Mouse (Mus musculus) hindbrain, embryonic 16.5 days (tissue): ENCODE data around the gene Olfr455. TPM values are rescaled to one million over a fixed set of nuclear protein-coding genes. Genes with fewer than 3 reads are reported as not detected.
A peak's percentile ranks its signal among the peaks of the same experiment; 100 is the strongest.

Experiments
- ATAC-seq: fragments of 200-750 bp; cut with Nextera tagmentation; 2 replicates; pipeline ENCODE4 v1.8.0; 2017; ENCODE audit warnings: moderate TSS enrichment, moderate library complexity
- H3K27ac ChIP-seq: fragments of 300-500 bp; sonication (generic); 2 replicates; pipeline ENCODE4 v1.5.1; 2014; ENCODE audit warnings: low read depth, mild to moderate bottlenecking, control low read depth, low read length, moderate library complexity
- H3K27me3 ChIP-seq: fragments of 300-500 bp; sonication (generic); replicated peaks from 2 replicates; pipeline ENCODE4 v1.6.1; 2014; ENCODE audit warnings: low read length; ENCODE audit not compliant: control insufficient read depth, insufficient read depth
- H3K36me3 ChIP-seq: fragments of 300-500 bp; sonication (generic); 2 replicates; pipeline ENCODE4 v1.6.1; 2014; ENCODE audit warnings: mild to moderate bottlenecking, low read length, moderate library complexity, mixed read lengths; ENCODE audit not compliant: control insufficient read depth, insufficient read depth
- H3K4me1 ChIP-seq: fragments of 300-500 bp; sonication (generic); 2 replicates; pipeline ENCODE4 v1.6.1; 2014; ENCODE audit warnings: low read depth, low read length; ENCODE audit not compliant: control insufficient read depth, insufficient read depth
- H3K4me2 ChIP-seq: fragments of 300-500 bp; sonication (generic); 2 replicates; pipeline ENCODE4 v1.6.1; 2014; ENCODE audit warnings: mild to moderate bottlenecking, low read length, control low read depth, moderate library complexity
- H3K4me3 ChIP-seq: fragments of 300-500 bp; sonication (generic); 2 replicates; pipeline ENCODE4 v1.5.1; 2014; ENCODE audit warnings: mild to moderate bottlenecking, low read length, control low read depth, moderate library complexity
- H3K9ac ChIP-seq: fragments of 300-500 bp; sonication (generic); 2 replicates; pipeline ENCODE4 v1.6.1; 2014; ENCODE audit warnings: low read depth, mild to moderate bottlenecking, control low read depth, low read length, moderate library complexity
- H3K9me3 ChIP-seq: fragments of 300-500 bp; sonication (generic); 2 replicates; pipeline ENCODE4 v1.6.1; 2014; ENCODE audit warnings: mild to moderate bottlenecking, low read length, moderate library complexity; ENCODE audit not compliant: control insufficient read depth
- WGBS: fragments of 180-500 bp; shearing (Covaris S2); extraction: QIAGEN DNeasy Blood & Tissue Kit; methylation state at CpG from one replicate; pipeline ENCODE4 v1.1.7; 2014; 5-methylcytosine and 5-hydroxymethylcytosine counted together
- polyA plus RNA-seq: library from polyadenylated mRNA; unstranded; fragments of >200 nt; fragmentation: Nextera tagmentation; extraction: Ambion mirVana; gene quantifications from 2 replicates; pipeline ENCODE4 v1.2.1, GENCODE M21; 2015

The Olfr455 gene
- polyA plus RNA-seq, result not detected in 2 replicates

DNA sequence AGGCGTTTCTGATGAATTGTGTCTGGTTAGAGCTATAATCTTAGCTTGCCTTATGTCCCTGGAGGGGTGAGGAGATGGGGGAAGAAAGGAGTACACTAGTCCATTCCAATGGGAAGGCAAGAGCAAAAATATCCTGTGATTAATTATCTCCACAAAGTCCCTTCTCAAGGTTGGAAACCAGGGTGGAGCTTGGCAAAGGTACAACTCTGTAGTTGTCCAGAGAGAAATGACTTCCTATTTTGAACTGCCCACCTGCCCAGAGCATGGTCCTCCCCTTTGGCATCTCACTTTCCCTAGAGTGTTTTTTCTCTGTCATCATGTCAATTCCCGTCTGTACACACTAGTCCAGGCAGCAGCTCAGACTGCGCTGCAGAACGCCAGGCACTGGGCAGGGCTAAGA lies at the start of gene Olfr455:
Olfr455 (minus strand) TSS at position 127 of the 400 bp plus-strand sequence.
- no peaks in the 10 kb centered on the region for H3K4me1 ChIP-seq
- 83% methylated on average over 4 of the region's 4 CpGs for WGBS

DNA sequence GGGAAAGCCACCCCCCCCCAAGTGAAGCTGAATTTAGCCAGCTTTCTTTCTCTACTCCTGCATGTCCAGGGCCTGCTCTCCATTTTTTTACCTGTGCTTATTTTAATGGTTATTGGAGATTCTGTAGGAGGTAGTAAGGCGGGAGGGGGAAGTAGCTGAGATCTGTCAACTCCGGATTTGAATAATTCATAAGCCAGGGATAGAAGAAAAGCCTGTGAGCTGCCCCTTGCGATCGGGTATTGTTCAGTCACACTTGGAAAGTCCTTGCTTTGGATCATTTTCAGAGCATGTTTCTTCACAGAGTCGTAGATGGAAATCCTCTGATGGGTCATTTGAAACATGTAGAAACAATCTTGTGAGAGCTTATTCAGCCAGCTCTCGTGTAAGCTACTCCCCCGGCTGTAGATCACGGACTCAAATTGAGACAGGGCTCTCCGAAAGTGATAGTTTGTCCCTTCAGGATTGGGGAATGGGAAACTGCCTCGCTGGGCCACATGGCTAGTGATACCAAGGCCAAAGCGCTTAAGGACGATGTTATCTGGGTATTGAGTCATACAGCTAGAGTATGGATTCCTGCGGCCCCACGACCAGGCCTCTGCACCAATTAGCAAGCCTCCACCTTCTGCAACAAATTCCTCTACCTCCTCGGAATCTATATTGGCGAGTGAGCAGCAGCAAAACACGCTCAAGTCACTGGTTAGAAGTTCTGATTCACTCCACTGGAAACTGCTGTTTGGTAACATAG lies 45.9 kb upstream of the Olfr455 start:
- Histone ChIP-seq H3K4me2 (no peak overlapping the region), H3K4me3 (no peak overlapping the region), H3K27me3 (no peaks in the 10 kb centered on the region), H3K4me1 (no peaks in the 10 kb centered on the region), H3K36me3 (no peaks in the 10 kb centered on the region), H3K9ac (no peak overlapping the region), H3K27ac (no peak overlapping the region), H3K9me3 (no peaks in the 10 kb centered on the region)
- ATAC-seq, result no peak
- 59% methylated on average over 17 of the region's 17 CpGs for WGBS

More for the DNA sequence above, at the start of gene Olfr455:
- H3K9ac ChIP-seq, result no peak within 1 kb of the TSS
- no peak for ATAC-seq
- H3K4me2 ChIP-seq, result no peak within 1 kb of the TSS
- no peaks in the 10 kb centered on the region for H3K27me3 ChIP-seq
- no peak within 1 kb of the TSS for H3K27ac ChIP-seq
- no peaks in the 10 kb centered on the region for H3K36me3 ChIP-seq
- no peaks in the 10 kb centered on the region for H3K9me3 ChIP-seq
- H3K4me3 ChIP-seq, result no peak within 1 kb of the TSS

DNA sequence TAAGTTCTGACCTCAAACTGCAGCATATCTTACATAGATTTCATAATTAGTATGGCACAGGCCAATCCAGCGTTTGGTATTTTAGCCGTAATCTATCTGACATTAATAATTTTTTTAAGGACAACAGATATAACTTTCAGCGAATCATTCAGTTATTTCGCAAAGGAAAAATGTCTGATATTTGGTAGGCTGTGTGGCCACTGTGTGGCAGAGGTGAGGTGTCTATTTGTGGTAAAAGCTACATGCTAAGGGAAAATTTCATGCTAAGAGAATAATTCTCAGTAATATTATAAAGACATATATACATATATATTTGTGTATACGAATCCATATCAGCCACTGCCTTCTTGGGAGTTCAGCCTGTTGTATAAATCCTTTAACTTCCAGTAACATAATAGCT lies 39.2 kb upstream of the Olfr455 start:
- WGBS, result 90% methylated on average over 5 of the region's 5 CpGs

DNA sequence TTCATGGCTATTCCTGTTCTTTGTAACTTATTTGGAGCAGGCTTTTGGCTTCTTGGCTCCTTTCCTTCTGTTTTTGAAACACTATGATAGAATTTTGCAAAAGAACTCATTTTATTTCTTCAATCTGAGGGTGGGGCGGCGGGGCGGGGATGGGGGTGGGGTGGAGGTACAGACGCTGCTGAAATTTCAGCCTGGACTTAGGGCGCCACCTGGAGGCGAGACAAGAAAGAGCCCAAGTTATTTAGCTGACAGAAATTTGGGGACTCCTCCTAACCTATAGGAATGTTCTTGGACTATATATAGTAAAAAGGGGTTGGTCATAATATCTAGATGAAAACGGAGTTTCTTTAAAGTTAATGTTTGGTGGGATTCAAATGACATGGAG lies 36.1 kb upstream of the Olfr455 start:
- H3K27ac ChIP-seq, result no peak overlapping the region
- H3K27me3 ChIP-seq, result no peaks in the 10 kb centered on the region
- H3K9me3 ChIP-seq, result no peaks in the 10 kb centered on the region
- no peak for ATAC-seq
- 2% methylated on average over 7 of the region's 7 CpGs for WGBS
- H3K9ac ChIP-seq, result no peak overlapping the region
- no peaks in the 10 kb centered on the region for H3K36me3 ChIP-seq
- peak overlapping the region; percentile 37 for H3K4me2 ChIP-seq
- no peak overlapping the region for H3K4me3 ChIP-seq
- H3K4me1 ChIP-seq, result no peaks in the 10 kb centered on the region

More for the DNA sequence above, 39.2 kb upstream of the Olfr455 start:
- Histone ChIP-seq H3K4me1 (no peaks in the 10 kb centered on the region), H3K9me3 (no peaks in the 10 kb centered on the region), H3K36me3 (no peaks in the 10 kb centered on the region), H3K4me3 (no peak overlapping the region), H3K9ac (no peak overlapping the region), H3K27me3 (no peaks in the 10 kb centered on the region), H3K27ac (no peak overlapping the region), H3K4me2 (no peak overlapping the region)
- no peak for ATAC-seq

DNA sequence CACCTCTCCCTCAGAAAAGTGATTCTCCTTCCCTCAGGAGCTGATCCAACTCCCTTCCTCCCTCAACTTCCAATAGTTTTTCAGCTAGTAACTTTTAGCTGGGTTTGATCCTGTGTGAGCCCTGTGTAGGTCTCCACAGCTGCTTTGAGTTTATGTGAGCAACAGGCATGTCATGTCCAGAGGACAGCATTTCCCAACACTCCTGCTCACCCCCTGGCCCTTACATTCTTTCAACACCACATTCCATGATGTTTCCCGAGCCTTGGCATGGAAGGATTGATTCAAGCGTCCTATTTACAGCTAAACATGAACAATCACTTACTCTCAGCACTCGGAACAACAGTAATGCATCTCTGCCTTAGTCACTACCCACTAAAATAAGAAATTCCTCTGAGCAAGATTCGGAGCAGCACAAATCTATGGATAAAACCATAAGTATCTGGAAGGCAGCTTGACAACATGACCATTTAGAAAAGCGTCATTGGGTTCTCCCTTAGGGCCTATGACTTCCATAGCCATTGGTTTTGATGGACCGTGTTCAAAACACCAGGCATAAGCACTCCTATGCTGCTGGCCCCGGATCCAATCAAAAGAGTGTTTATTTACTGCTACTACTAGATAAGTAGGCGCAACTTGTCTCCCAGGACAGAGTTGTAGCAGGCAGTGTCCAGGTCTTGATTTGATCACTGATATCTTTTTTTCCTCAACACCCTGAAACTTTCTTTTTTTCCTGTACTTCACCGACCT lies 35.5 kb upstream of the Olfr455 start:
- Histone ChIP-seq H3K4me3 (no peak overlapping the region), H3K4me1 (no peaks in the 10 kb centered on the region), H3K27ac (no peak overlapping the region), H3K36me3 (no peaks in the 10 kb centered on the region), H3K27me3 (no peaks in the 10 kb centered on the region), H3K9ac (no peak overlapping the region), H3K4me2 (peak overlapping the region; percentile 37), H3K9me3 (no peaks in the 10 kb centered on the region)
- WGBS, result 72% methylated on average over 9 of the region's 9 CpGs
- no peak for ATAC-seq

DNA sequence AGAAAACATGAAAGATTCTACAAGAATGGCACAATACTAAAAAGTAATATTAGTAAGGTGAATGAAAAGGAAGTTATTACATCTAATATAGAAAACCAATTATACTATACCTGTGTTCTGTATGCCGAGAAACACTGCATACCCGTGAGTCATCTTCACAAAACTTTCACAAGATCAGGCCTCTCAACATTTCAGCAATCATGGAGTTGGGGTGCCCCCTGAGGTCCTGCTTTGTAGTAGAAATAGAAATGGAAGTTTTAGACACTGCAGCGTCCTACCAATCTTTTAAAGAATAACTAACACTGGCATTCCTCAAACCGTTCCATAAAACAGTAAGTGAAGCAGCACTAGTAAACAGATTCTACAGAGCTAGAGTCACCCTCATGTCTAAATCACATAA lies 31.3 kb upstream of the Olfr455 start:
- Histone ChIP-seq H3K4me1 (no peaks in the 10 kb centered on the region), H3K4me3 (no peak overlapping the region), H3K4me2 (no peak overlapping the region), H3K27ac (no peak overlapping the region), H3K27me3 (no peaks in the 10 kb centered on the region), H3K36me3 (no peaks in the 10 kb centered on the region), H3K9ac (no peak overlapping the region), H3K9me3 (no peaks in the 10 kb centered on the region)
- no peak for ATAC-seq
- WGBS, result 85% methylated on average over 4 of the region's 4 CpGs

DNA sequence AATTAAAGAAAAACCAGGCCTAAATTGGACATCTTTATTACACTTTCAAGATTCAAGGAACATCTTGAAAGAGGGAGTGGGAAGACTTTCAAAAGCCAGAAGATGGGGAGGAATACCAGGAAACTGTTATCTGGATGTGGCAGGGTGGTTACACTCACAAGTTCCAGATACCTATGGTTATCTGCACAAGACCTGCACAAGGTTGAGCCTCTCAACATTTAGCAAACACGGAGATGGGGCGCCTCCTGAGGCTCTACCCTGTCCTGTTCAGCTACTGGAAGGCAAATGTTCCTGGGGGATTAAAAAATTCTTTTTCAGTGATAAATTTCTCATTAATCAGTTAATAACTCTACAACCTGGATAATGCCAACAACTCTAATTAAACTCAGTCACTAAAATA lies 30.0 kb upstream of the Olfr455 start:
- Histone ChIP-seq H3K36me3 (no peaks in the 10 kb centered on the region), H3K4me1 (no peaks in the 10 kb centered on the region), H3K9ac (no peak overlapping the region), H3K27me3 (no peaks in the 10 kb centered on the region), H3K4me2 (no peak overlapping the region), H3K9me3 (no peaks in the 10 kb centered on the region), H3K4me3 (no peak overlapping the region), H3K27ac (no peak overlapping the region)
- 96% methylated on average over 2 of the region's 2 CpGs for WGBS
- ATAC-seq, result no peak

DNA sequence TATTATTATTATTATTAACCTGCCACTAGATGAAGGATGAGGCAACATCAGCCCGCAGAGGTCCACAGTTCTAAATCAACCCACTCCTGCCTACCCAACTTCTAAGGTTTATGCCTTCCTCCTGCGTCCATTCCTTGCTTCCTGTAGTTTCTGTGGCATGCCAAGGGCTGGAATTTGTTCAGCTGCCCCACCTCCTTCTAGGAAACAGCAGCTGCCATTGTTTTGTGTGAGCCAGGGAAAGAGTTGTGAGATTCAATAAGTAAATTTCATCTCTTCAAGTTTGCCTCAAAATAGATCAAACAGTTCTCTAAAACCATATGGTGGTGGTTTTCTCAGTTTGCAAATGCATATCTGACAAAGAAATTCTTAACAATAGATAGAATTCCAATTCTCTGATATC lies 20.8 kb upstream of the Olfr455 start:
- Histone ChIP-seq H3K9ac (no peak overlapping the region), H3K27ac (no peak overlapping the region), H3K4me2 (no peak overlapping the region), H3K9me3 (no peaks in the 10 kb centered on the region), H3K27me3 (no peaks in the 10 kb centered on the region), H3K4me1 (no peaks in the 10 kb centered on the region), H3K4me3 (no peak overlapping the region), H3K36me3 (no peaks in the 10 kb centered on the region)
- no peak for ATAC-seq
- WGBS, result 80% methylated on average over 2 of the region's 2 CpGs

DNA sequence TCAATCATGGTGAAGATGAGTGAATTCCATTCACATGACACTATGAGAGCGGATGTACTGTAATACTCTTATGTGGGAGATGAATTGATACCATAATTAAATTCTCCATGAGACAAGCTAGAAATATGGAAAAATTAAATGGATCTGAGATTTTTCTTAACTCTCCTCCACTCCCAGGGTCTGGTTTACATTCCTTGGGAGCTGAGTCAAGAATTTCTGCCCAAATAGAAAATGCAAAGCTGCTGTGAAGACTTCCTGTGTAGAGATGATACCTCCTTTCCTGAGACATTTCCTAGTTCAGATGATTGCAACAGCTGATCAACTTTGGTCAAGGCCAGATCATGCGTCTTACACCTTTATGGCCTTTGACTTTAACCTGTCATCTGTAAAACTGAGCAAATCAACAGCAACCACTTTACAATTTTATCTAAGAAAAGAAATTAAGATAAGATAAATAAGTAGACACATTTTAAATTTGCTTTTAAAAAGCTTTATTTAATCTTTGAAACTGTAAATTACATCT lies 18.8 kb upstream of the Olfr455 start:
- Histone ChIP-seq H3K9me3 (no peaks in the 10 kb centered on the region), H3K36me3 (no peaks in the 10 kb centered on the region), H3K4me2 (no peak overlapping the region), H3K27ac (no peak overlapping the region), H3K4me1 (no peaks in the 10 kb centered on the region), H3K9ac (no peak overlapping the region), H3K27me3 (no peaks in the 10 kb centered on the region), H3K4me3 (no peak overlapping the region)
- ATAC-seq, result no peak
- 96% methylated on average over 2 of the region's 2 CpGs for WGBS
